Mouse (Mus musculus) liver, adult 2 months (tissue): ENCODE measurements at regions not wholly inside any gene's neighbourhood (a gene's known extent, or its start where the extent isn't known, plus 50 kb on each side); places are given as distances from the start of the nearest gene placed in this dataset.
A peak's percentile ranks its signal among the peaks of the same experiment; 100 is the strongest.

Experiments used
- DNase-seq: peaks from one replicate; pipeline ENCODE4 v3.0.0-alpha.2; 2011; ENCODE audit warnings: low read depth, low spot score; ENCODE audit errors: extremely low read depth
- H3K27ac ChIP-seq: fragments of 200-500 bp; replicated peaks from 2 replicates; pipeline ENCODE4 v1.5.1; 2012; ENCODE audit warnings: low read depth, mild to moderate bottlenecking, control low read depth, inconsistent platforms, low read length; ENCODE audit not compliant: insufficient read depth
- H3K27me3 ChIP-seq: fragments of 200-500 bp; 2 replicates; pipeline ENCODE4 v1.6.1; 2012; ENCODE audit warnings: mild to moderate bottlenecking, moderate library complexity, low read length, inconsistent platforms; ENCODE audit not compliant: control insufficient read depth, insufficient read depth
- H3K36me3 ChIP-seq: fragments of 200-500 bp; 2 replicates; pipeline ENCODE4 v1.6.1; 2012; ENCODE audit warnings: low read length, inconsistent platforms; ENCODE audit not compliant: control insufficient read depth, insufficient read depth
- H3K4me1 ChIP-seq: fragments of 200-500 bp; 2 replicates; pipeline ENCODE4 v1.6.1; 2011; ENCODE audit warnings: low read length; ENCODE audit not compliant: control insufficient read depth, insufficient read depth
- H3K4me3 ChIP-seq: fragments of 200-500 bp; 2 replicates; pipeline ENCODE4 v1.5.1; 2011; ENCODE audit warnings: low read depth, mild to moderate bottlenecking, control low read depth, low read length, moderate library complexity; ENCODE audit not compliant: insufficient read depth
- H3K79me2 ChIP-seq: fragments of 200-500 bp; 2 replicates; pipeline ENCODE4 v1.6.1; 2012; ENCODE audit warnings: inconsistent platforms, mild to moderate bottlenecking, low read length, moderate library complexity; ENCODE audit not compliant: control insufficient read depth, insufficient read depth
- H3K9ac ChIP-seq: fragments of 200-500 bp; 2 replicates; pipeline ENCODE4 v1.6.1; 2012; ENCODE audit warnings: low read depth, mild to moderate bottlenecking, control low read depth, inconsistent platforms, low read length
- CTCF ChIP-seq: fragments of 200-500 bp; IDR thresholded peaks from 2 replicates; pipeline ENCODE4 v1.5.1; 2011; ENCODE audit warnings: low read depth, low read length, control low read depth
- POLR2A ChIP-seq: fragments of 200-500 bp; IDR thresholded peaks from 2 replicates; pipeline ENCODE4 v1.6.1; 2011; ENCODE audit warnings: low read length, control low read depth; ENCODE audit not compliant: insufficient read depth; ENCODE audit errors: extremely low read depth
- WGBS: fragments of 180-500 bp; shearing (Covaris S2); methylation state at CpG from one replicate; pipeline ENCODE4 v1.1.7; 2018; 5-methylcytosine and 5-hydroxymethylcytosine counted together

- Histone ChIP-seq H3K4me1 (peaks cover 7% of the 10 kb centered on the region), H3K27ac (no peak overlapping the region), H3K36me3 (no peaks in the 10 kb centered on the region), H3K27me3 (0 out of 2 replicates have a peak, but pooled peaks cover 4% of the 10 kb centered on the region), H3K4me3 (no peak overlapping the region), H3K9ac (no peak overlapping the region), H3K79me2 (no peaks in the 10 kb centered on the region)
- DNase-seq, result no peak
- 91% methylated on average over 2 of the region's 2 CpGs for WGBS
- TF ChIP-seq CTCF (no peak), POLR2A (no peak)
Observed at GRCm38 (mm10) chr10:92166057-92166456, 556.2 kb downstream of the Nedd1 start.

DNA sequence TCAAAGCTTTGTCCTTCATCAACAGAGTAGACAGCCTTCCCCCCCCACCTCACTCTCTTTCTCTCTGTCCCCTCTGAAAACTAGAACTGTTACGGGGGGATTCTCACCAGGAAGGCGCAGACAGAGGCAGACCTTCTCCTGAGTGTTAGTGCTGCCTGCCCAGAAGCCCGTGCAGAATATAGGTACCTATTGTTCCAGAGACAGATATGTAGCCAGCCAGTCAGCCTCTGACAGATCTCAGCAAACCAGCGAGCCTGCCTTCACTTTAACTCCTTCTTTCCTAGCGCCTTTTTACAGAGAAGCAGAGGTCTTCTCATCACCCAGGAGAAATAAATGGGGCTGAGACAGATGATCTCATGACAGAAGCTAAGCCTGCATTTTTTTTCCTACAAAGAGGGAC is 557.2 kb downstream of the Nedd1 start:
- H3K27me3 ChIP-seq, result 0 out of 2 replicates have a peak, but pooled peaks cover 4% of the 10 kb centered on the region
- no peak overlapping the region for H3K4me3 ChIP-seq
- DNase-seq, result no peak
- no peak overlapping the region for H3K9ac ChIP-seq
- no peak overlapping the region for H3K27ac ChIP-seq
- TF ChIP-seq CTCF (no peak), POLR2A (no peak)
- peaks cover 7% of the 10 kb centered on the region for H3K4me1 ChIP-seq
- WGBS, result 38% methylated on average over 5 of the region's 5 CpGs
- H3K36me3 ChIP-seq, result no peaks in the 10 kb centered on the region
- H3K79me2 ChIP-seq, result no peaks in the 10 kb centered on the region

DNA sequence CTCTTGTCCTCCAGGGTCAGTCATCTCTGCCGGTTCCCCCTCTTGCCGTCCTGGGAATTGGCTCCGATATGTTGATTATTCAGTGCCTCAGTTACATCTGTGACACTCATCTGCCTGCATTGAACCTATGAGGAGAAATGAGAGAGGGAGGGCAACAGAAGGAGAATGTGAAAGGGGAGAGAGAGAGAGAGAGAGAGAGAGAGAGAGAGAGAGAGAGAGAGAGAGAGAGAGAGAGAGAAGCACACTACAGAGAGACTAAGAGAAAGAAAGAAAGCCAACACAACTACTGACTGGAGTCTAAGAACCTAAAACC is 557.6 kb downstream of the Nedd1 start:
- 71% methylated on average over 3 of the region's 3 CpGs for WGBS
- TF ChIP-seq CTCF, result no peak
- TF ChIP-seq POLR2A, result no peak
- Histone ChIP-seq H3K9ac (no peak overlapping the region), H3K27ac (no peak overlapping the region), H3K27me3 (0 out of 2 replicates have a peak, but pooled peaks cover 4% of the 10 kb centered on the region), H3K4me3 (no peak overlapping the region), H3K79me2 (no peaks in the 10 kb centered on the region), H3K36me3 (no peaks in the 10 kb centered on the region), H3K4me1 (peaks cover 7% of the 10 kb centered on the region)
- no peak for DNase-seq

DNA sequence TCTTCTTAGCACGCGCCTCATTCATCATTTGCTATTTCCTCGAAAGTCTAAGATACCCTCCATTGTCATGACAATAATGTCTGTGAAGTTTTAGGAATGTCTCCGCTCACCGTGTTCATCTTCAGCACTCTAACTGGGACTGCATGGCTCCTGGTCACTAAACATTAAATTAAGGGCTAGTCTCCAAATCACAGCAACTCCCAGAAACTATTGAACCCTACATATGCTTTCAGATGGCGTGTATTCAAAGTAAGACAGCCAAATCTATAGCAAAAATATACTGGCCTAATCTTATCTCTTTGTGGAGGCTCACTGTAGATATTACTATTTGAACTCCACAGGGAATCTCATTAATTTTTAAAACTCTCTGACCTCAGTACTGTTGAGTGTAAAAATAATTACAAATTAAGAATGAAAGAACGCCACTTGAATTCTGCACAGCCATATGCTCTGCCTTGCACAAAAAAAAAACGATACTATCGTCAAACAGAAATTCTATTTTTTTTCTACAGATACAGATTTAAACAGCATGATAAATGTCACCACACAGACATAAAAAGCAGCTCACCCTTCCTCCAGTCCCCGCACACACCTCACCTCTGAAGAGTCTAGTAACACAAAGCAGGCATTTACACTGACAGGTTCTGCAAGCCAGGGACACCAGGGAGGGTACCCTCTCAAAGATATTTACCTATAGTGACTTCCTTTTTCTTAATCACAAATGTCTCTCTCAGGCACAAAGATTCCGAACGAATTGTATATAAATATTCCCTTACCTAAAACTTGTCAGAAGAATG is 558.2 kb downstream of the Nedd1 start:
- Histone ChIP-seq H3K79me2 (no peaks in the 10 kb centered on the region), H3K36me3 (no peaks in the 10 kb centered on the region), H3K27me3 (0 out of 2 replicates have a peak, but pooled peaks cover 4% of the 10 kb centered on the region), H3K4me3 (no peak overlapping the region), H3K27ac (no peak overlapping the region), H3K9ac (no peak overlapping the region), H3K4me1 (peaks cover 7% of the 10 kb centered on the region)
- 74% methylated on average over 12 of the region's 12 CpGs for WGBS
- TF ChIP-seq CTCF, result no peak
- no peak for TF ChIP-seq POLR2A
- DNase-seq, result no peak

DNA sequence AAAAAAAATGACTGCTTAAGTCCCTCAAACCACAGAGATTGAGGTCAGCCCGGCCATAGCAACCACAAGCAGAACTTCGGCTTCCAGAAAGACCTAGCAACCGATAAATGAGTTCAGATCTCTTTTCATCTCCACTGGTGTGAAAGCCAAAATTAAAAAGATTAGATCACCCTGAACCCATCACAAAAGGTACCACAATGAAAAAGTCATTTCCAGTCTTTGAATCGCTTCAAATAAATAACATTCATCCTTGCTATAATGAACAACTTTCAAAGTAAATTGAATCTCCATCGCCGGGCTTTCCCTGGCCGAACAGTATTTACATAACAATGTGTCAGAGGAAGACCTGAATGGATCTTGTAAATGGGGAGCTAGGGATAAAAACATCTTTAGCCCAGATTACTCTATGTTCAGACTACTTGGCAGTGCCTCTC is 559.1 kb downstream of the Nedd1 start:
- H3K27me3 ChIP-seq, result 0 out of 2 replicates have a peak, but pooled peaks cover 4% of the 10 kb centered on the region
- TF ChIP-seq CTCF, result no peak
- no peak for TF ChIP-seq POLR2A
- no peak overlapping the region for H3K4me3 ChIP-seq
- H3K36me3 ChIP-seq, result no peaks in the 10 kb centered on the region
- H3K27ac ChIP-seq, result no peak overlapping the region
- peaks cover 7% of the 10 kb centered on the region for H3K4me1 ChIP-seq
- H3K9ac ChIP-seq, result no peak overlapping the region
- no peaks in the 10 kb centered on the region for H3K79me2 ChIP-seq
- 20% methylated on average over 7 of the region's 7 CpGs for WGBS
- DNase-seq, result no peak

GRCm38 (mm10) chr10:92162473-92163011 is 559.7 kb downstream of the Nedd1 start:
- no peak overlapping the region for H3K4me3 ChIP-seq
- H3K27me3 ChIP-seq, result 0 out of 2 replicates have a peak, but pooled peaks cover 4% of the 10 kb centered on the region
- 3% methylated on average over 29 of the region's 29 CpGs for WGBS
- no peak overlapping the region for H3K9ac ChIP-seq
- no peak for TF ChIP-seq POLR2A
- no peak for TF ChIP-seq CTCF
- H3K4me1 ChIP-seq, result peaks cover 7% of the 10 kb centered on the region
- H3K79me2 ChIP-seq, result no peaks in the 10 kb centered on the region
- H3K36me3 ChIP-seq, result no peaks in the 10 kb centered on the region
- no peak overlapping the region for H3K27ac ChIP-seq
- DNase-seq, result peak; percentile 49
